Mouse (Mus musculus) thymus, adult 18-20 months (tissue): ENCODE data around the gene Jag2.

Source experiments
- DNase-seq, 2 experiments: peaks; one replicate each; pipeline ENCODE4 v3.0.0; 2022; ENCODE audit warnings: mixed read lengths in 2 of 2

Gene Jag2

DNA sequence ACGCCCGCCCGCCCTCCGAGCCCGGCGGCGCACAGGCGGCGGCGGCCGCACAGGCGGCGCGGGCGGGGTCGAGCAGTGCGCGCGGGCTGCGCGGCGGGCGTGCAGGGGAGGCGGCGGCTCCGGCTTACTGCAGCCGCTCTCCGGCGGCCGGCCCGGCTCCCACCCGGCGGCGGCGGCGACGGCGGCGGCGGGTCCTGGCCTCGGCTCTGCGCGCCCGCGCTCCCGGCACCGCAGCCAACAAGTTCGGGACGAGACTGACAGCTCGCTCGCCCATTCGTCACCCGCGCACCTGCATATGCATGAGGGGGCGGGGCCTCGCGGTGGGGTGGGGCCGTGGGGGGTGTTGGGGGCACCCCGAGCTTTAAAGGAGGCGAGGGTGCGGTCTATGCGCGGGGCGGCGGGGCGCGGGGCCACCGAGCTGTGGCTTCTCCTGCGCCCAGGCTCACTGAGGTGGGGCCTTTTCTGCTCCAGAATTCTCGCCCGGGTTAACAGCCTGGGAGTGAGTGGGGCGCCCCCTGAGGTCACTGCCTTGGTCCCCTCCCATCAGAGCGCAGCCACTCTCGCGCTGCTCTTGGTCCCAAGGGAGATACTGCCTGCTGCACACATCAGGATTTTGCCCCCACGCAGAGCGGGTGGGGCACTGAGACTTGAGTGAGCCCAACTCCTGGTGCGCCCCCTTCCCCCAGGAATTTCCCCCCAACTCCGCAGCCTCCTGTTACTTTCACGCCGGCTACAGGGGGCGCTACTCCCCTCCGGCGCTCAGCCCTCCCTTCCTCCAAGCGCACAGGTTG lies at the start of gene Jag2:
Jag2 (minus strand) TSS at position 215 of the 791 bp plus-strand sequence.
- peak in 1 of 2 experiments; percentile 30 for DNase-seq

DNA sequence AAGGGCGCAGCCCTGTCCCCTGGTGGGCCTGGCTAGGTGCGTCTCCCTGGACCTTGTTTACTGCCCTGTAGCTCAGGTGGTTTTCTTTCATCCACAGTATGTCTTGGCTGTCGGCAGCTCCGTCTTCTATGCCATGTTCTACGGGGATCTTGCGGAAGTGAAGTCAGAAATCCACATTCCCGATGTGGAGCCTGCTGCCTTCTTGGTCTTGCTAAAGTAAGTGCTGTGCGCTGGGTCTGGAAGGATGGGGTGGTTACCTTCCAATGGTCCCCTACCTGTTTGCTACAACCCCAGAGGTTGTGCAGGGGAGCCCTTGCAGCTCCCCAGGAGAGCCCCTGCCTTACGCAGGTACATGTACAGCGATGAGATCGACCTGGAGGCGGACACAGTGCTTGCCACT lies 47.6 kb upstream of the Jag2 start:
- DNase-seq, result no peak

DNA sequence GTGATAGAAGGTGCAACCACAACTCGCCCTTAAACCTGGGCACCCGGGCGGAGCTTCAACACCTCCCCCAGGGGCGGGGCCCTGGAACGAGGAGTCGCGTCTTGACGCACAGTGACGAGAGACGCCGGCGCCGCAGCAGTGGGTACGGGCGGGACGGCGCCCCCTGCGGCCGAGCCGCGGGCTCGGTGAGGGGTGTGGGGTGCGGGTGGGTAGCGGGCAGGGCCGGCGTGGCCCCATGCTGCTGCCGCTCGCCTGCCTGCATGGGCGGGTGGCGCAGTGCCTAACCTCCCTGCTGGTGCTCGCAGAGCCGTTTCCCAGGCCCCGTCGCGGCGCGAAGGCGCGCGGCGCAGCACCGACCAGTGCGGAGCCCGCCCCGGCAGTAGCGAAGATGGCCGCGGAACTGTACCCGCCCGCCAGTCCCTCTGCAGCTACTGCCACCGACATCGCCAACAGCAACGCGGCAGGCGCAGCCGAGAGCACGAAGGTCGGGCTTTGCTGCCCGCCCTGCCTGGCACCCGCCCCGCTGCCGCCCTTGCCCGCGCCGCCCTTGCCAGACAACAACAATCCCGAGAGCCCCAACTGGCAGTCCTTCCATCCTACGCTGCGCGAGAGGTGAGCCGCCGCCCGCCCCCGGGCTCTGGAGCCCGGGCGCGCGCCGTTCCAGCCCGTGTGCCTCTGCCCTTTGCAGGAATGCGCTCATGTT lies 46.9 kb upstream of the Jag2 start, which contains the start of gene Btbd6:
Btbd6 (plus strand) TSS at position 112 of the 703 bp plus-strand sequence.
- peak; percentile 83 to 87 for DNase-seq

DNA sequence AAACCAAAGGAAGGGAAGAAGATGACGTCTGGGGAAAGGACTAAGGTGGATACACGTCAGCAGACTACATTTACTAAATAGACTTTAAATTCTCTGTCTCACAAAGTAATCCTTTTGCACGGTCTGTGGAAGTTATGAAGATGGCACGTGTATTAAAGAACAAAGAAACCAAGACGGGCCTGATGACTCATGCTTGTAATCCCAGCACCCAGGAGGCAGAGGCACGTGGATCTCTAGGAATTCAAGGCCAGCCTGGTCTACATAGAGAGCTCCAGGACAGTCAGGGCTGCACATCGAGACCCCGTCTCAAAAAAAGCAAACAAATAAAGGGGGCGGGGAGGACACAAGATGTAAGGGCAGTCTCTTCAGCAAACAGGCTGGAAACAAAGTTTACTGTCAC lies 45.2 kb upstream of the Jag2 start:
- DNase-seq, result no peak

DNA sequence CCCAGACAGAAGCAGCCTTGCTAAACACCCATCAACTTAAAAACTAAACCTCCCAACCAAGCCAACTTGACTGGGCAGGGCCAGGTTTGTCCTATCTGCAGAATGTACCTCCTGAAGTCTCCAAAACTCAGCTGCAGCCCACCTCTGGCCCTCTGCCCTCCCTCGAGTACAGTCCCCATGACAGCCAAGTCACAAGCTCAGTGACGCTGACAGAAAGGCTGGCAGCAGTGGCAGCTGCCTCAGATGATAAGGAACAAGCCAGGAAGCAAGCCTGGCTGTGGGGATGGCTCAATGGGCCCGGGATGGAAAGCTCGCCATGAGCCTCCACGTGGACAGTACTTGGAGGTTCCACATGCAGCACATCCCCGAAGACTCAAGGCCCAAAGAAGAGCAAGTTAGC lies 40.0 kb upstream of the Jag2 start:
- no peak for DNase-seq

DNA sequence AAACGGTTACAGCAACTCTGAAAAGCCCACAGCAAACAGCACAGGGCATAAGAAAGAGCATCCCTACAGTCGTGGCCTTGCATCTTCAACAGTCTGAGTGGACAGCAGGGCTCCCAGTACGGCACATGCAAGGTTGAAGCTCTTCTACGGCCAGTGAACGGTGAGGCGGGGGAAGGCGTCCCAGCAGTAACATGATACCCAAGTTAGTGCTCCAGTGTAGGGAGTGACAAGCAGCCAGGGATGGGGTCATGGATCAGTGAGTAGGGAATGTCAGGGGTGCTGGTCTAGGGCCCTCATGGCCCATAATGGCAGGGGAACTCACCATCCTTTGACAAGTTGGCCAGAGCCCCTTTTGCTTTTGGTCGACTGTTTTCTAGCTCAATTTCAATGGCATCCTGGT lies 39.4 kb upstream of the Jag2 start:
- DNase-seq, result no peak

DNA sequence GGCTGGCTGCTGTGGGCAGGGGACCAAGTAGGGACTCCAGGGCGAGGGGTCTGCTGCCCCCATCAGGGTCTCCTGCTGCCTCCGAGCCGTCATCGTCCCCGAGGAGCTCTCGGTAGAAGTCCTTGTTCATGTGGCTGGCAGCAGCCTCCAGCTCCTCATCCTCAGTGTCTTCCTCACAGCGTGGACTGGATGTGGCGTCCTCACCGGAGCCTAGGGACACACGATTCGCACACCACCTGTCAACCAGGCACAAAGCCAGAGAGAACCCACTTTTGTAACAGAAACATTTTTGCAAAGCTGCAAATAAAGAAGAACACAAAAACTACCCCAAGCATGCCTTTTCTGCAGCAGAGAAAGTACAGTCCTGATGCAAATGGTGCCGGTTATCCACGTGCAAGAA lies 36.2 kb upstream of the Jag2 start:
- no peak for DNase-seq

DNA sequence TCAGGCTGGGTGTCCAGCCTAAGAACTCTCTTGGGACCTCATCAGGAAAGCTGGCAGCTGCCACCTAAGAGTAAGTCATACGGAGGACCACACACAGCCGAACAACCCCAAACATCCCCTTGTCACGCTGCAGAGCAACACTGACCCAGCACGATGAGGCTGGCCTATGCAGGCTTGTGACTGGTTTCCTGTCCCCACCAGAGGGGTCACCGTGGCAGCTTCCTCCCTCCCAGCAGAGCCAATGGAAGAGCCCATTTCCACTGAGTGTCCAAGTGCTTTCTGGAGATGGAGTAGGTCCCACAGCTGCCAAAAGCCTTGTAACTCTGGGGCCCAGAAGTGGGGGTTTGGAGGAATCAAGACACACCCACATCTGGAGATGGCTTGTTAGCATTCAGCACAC lies 32.3 kb upstream of the Jag2 start:
- DNase-seq, result no peak

DNA sequence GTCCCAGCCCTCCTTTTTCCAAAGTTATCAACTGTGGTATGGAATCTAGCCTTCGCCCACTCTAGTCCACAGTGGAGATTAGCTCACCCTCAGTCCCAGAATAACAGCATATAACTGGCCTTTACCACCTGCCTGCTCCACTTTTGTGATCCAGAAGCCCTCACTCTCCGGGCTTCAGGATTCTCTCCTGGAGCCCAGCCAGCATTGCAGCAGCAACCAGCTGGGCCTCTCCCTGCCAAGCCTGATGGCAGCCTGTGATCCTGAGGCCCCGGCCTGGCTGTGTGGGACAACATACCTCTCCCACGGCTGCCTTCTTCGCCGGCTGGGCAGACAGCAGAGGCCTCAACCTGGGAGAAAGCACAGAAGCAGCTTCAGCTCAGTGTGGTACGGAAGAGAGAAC lies 31.9 kb upstream of the Jag2 start:
- DNase-seq, result no peak

DNA sequence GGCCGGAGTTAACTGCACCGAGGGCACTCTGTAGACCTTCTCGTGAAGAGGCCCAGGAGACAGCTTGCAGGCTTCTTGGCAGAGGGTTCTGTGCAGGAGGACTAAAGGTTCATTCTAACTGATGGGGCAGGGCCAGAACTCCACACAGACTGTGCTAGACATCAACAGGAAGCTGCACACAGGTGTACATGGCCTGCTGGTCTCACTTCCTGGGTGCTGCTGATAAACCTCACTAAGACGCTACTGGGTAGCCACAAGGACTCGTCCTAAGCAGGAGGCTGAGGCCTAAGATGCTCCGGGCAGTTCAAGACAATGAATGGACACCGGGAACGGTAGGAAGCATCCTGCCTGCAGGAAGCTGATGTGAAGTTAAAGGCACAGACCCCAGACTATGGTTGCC lies 29.8 kb upstream of the Jag2 start:
- peak in 1 of 2 experiments; percentile 61 for DNase-seq

DNA sequence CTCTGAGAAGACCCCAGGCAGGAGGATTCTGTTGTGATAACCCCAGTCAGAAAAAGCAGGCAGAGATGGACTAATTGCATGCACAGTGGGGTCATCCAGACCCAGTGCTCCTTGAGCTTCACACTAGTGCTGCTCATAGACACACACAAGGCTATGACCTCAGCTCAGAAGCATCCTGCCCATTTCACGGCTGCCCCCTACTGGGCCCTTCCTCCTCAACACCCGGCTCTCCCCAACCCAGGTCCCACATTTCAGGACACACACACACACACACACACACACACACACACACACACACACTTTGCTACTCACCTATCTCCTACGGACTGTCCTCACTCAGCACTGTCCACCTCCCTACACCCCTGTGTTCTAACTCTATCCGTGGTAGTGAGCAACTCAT lies 28.7 kb upstream of the Jag2 start:
- DNase-seq, result no peak

DNA sequence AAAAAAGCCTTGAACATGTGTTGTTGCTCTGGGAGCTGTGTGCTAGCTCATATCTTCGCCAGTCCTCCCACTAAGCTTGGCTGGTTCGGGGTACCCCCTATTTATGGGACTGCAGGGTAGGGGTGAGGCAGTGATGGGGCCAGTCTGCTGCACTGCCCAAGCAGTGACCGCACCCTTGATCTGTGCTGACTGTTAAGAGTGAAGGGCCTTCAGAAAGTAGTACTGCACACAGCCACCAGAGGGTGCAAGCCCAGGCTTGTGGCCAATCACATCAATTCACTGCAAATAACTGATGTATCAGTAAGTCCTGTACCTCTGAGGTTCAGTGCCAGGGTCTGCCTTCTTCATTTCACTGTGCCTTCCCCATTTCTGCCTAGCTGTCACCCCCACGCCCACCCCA lies 26.2 kb upstream of the Jag2 start:
- DNase-seq, result peak in 1 of 2 experiments; percentile 51

DNA sequence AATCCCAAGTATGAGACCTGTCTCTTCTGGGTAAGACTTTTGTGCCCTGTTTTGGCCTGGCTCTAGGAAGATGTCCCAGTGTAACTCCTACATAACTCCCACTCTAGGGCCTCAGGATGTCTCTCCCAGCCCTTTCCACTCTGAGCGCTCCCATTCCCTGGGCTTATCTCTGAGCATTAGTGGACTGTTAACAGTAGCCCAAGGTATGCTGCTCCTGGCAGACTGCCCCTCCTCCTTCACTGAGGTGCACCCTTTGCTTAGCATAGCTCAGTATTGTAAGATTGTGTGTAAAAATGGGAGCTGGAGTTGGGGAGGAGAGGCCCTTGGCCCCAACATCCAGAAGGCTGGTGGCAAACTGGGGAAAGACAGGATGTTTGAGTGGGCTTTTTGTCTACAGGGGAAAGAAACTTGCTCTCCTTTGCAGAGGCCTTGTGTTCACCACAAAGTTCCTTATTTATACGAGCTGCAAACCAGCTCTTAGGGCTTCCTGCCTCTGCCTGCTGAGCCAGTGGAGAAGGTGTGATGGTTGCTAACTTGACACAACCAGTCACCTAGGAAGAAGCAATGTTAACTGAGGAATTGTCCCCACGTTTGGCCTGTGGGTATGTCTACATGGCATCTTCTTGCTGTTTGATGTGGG lies 23.5 kb upstream of the Jag2 start:
- no peak for DNase-seq

DNA sequence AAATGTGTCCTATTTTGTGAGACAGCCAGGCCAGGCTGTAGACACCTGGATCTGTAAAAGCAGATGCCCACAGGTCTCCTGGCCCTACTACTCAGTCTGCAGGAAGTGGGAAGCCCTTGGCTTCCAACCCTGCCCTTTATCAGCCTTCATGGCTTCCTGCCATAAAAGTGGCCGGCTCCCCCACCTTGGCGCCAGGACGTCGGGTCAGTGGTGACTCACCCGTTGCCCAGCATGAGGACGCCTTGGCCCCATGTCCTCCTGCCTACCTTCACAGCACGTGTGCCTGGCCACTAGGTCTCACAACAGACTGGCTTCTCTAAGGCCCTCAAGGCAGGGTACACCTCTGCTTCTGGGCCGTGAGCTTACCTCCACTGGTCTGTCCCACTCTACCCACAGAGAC lies 22.9 kb upstream of the Jag2 start:
- no peak for DNase-seq

DNA sequence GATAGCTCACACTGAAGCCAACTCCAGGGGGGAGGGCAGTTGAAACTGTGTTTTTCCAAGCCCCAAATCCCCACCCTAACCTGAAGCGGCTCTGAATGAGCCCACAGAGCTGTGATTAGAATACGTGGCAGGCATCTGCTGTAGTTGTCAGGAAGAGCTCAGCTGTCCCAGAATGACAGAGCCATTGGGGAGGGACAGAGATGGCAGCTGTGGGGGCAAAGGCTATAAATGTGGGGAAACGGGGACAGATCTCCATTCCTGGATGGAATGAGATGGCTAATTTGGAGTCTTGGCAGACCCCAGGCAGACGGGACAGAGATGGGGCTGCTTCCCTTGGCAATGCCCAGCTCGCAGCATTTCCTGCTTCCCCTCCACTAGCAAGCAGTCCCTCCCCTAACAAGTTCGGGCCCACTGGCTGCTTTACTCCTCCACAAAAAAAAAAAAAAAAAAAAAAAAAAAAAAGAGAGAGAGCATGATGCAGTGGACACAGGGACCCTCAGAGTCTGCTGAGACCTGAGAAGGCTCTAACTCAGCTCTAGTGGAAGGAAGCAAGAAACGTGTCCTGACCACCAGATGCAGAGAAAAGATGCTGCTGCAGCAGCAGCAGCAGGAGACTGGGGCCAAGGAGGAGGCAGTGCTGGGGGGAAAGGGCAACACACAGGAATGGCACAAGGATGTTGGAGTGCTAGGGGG lies 21.7 kb upstream of the Jag2 start:
- DNase-seq, result no peak

DNA sequence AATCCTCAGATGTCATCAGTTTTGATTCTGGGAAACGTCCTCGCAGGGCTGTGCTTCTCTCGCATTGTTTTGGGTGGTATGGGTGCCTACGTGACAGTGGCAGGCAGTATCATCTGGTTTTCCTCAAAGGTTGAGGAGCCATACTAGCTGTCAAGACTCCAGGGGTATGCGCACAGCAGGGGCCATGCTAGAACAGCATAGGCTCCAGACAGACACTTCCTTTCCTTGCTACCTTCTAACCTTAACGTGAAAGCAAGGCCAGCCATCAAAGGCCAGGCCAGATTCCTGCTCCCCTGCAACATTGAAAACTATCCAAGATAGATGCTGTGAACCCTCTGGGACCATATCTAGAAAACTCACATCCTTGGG lies 21.2 kb upstream of the Jag2 start:
- no peak for DNase-seq

DNA sequence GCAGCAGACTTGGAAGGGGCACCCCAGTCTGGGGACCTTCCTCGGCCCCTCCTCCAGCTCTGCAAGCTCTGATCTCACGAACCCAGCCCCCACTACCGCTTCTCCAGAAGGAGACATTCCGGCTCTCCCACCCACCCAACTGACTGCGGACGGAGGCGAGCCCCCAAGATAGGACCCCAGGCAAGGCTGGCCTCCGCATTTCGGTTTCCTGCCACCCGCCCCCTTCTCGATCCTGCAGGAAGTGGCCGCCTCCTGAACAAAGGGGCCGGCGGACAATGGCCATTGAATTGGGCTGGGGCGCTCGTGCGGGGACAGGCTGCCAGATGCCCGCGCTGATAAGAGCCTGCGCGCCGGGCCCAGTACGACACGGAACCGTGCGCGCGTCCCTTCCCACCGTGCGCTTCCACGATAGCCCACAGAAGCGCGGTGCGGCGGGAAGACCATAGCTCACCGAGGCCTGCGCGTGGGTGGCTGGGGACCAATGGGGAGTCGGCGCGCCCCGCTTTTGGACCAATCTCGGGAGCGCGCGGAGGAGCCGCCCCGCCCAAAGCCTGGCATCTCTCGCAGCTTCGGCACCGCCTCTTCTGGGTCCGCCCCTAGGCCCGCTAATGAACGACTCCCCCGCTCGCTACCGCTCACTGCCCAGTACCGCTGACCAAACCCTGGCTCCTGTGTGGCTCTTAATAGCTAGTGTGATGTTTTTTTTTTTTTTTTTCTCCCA lies 20.6 kb upstream of the Jag2 start:
- DNase-seq, result peak; percentile 68

DNA sequence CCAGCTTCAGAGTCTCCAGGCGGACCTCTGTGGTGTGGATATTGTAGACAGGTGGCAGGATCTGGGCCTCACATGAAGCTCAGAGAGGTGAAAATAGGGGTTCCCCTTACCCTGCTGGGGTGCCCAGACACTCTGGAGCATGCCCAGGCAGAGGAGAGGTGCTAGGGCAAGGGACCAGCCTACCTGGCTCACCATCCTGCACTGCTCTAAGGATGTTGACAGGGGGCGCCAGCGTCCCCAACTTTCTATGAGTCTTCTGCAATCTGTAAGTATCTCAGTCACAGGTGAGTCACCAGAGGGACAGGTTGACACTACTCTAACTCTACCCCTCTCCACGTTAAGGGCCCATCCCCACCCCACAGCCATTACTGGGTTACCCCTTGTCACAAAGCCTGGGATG lies 17.7 kb upstream of the Jag2 start:
- DNase-seq, result no peak

DNA sequence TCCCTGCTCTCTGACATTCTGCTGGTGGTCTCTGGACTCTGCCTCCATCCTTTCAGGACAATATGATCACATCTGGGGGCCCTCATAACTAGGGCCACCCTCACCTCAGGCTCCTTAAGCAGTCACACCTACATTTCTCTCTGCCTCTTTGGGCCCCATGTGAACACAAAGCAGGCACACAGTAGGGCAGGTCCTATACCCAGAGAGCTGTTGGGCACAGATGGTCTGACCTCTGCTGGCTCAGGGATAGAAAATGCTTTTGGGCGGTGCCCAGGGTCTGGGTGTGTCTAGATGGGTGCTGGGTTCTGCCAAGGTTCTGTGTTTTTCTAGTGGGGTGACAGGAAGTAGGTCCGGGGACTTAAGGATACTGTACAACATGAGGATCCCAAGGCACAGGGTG lies 14.1 kb upstream of the Jag2 start:
- no peak for DNase-seq

DNA sequence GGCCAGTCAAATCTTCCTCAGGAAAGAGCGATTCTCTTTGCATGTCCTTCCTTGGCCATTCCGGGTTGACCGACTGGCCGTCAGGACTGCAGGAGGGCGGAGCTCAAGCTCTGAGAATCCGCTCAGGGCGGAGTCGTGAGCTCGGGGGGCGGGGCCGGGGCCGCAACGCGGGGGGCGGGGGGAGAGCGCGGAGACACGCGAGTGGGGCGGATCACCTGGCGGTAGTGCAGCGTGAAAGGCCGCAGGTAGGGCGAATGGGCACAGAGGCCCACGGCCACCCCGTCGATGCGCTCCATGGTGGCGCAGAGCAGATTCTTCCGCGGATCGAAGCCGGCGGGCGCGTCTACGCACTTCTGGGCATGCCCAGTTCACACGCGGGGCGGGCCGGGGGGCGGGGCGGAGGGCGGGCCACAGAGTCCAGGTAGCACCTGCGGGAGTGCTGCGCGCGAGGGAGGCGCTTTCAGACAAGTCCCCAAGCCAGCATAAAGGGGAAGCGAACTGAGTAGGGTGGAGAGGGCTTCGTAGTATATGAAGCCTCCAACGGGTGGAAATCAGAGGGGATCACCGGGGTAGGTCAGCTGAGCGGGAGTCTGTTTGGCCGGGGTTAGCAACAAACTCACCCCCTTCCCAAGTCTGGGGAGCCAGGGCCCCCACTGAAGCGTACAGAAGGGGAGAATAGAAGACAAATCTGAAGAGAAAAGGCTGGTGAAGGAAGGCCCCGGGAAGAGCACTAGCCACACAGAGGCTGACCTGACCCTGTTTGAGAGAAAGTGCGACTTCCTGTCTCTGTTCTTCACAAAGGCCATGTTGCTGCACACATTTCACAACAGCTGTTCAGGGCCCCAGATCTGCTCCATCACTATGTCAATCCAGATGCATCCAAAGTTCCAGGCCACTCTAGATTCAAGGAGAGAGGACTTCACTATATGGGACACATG lies 12.5 kb upstream of the Jag2 start, which contains the start of gene Nudt14:
Nudt14 (minus strand) TSS at position 349 of the 938 bp plus-strand sequence.
- peak; percentile 61 to 71 for DNase-seq

DNA sequence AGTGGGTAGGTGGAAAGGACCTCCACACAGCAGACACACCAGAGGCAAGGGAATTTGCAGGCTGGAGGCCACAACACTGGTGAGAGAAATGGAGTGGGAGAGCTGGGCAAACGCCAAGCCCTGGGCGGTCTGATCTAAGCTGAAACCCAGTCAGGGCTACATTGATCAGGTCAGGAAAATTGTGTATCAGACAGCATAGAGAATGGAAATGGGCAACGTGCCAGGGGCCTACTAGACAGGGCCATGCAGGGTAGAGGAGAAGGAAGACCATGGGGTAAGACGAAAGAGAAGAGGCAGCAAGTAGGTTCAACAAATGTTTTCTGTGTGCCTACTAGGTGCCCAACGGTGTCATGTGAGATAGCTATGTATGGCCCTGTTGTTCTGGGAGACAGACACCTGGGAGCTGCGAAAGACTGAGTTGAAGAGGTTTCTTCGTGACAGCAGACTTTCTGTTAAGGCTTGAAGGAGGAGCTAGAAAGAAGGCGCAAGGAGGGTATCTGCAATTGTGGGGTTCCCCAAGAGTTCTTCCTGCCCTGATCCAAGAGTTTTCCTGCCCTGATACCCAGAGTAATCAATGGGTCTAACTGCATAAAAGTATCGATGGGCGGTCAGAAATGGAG lies 11.7 kb upstream of the Jag2 start:
- DNase-seq, result no peak
